Mouse (Mus musculus) MEL (cell line): ENCODE measurements around the gene Larp1b. TPM values are rescaled to one million over a fixed set of nuclear protein-coding genes. Genes with fewer than 3 reads are reported as not detected.
A peak's percentile ranks its signal among the peaks of the same experiment; 100 is the strongest.

Experiments used
- DNase-seq: peaks from one replicate; pipeline ENCODE4 v3.0.0; 2011; ENCODE audit warnings: low read depth, low spot score
- H3K27ac ChIP-seq: 2 replicates; pipeline ENCODE4 v1.5.1; 2012; ENCODE audit warnings: low read depth, mild to moderate bottlenecking, control low read depth, low read length, moderate library complexity; ENCODE audit not compliant: control insufficient read depth
- H3K27me3 ChIP-seq, 2 experiments: fragments of 150-350 bp in 1 of 2; sonication (generic) in 1 of 2; 2 replicates each; pipeline ENCODE4 v1.6.1; 2012; ENCODE audit warnings: low read length in 2 of 2, mild to moderate bottlenecking in 2 of 2, improper control_type of control experiment in 1 of 2, moderate library complexity in 1 of 2; ENCODE audit not compliant: insufficient read depth in 2 of 2, control insufficient read depth in 1 of 2
- H3K36me3 ChIP-seq, 2 experiments: 2 replicates each; pipeline ENCODE4 v1.6.1; 2012 to 2014; ENCODE audit warnings: low read length in 2 of 2, improper control_type of control experiment in 1 of 2, inconsistent platforms in 1 of 2, mild to moderate bottlenecking in 1 of 2; ENCODE audit not compliant: insufficient read depth in 2 of 2, control insufficient read depth in 1 of 2
- H3K4me1 ChIP-seq, 2 experiments: fragments of 150-350 bp in 1 of 2; sonication (generic) in 1 of 2; 2 replicates each; pipeline ENCODE4 v1.6.1; 2012; ENCODE audit warnings: low read length in 2 of 2, improper control_type of control experiment in 1 of 2, mild to moderate bottlenecking in 1 of 2; ENCODE audit not compliant: insufficient read depth in 2 of 2, control insufficient read depth in 1 of 2
- H3K4me3 ChIP-seq, 2 experiments: fragments of 150-350 bp in 1 of 2; sonication (generic) in 1 of 2; 2 replicates each; pipeline ENCODE4 v1.5.1; 2012; ENCODE audit warnings: low read depth in 2 of 2, low read length in 2 of 2, mild to moderate bottlenecking in 2 of 2, moderate library complexity in 2 of 2, control low read depth in 1 of 2, improper control_type of control experiment in 1 of 2; ENCODE audit not compliant: control insufficient read depth in 1 of 2, insufficient read depth in 1 of 2
- H3K79me2 ChIP-seq: 2 replicates; pipeline ENCODE4 v1.6.1; 2012; ENCODE audit warnings: mild to moderate bottlenecking, low read length, moderate library complexity; ENCODE audit not compliant: control insufficient read depth, poor library complexity, insufficient read depth
- H3K9ac ChIP-seq: 2 replicates; pipeline ENCODE4 v1.6.1; 2012; ENCODE audit warnings: low read depth, mild to moderate bottlenecking, control low read depth, low read length, moderate library complexity; ENCODE audit not compliant: control insufficient read depth, poor library complexity, severe bottlenecking
- H3K9me3 ChIP-seq: fragments of 150-350 bp; sonication (generic); replicated peaks from 2 replicates; pipeline ENCODE4 v1.6.1; 2012; ENCODE audit warnings: mild to moderate bottlenecking, low read length, improper control_type of control experiment, moderate library complexity; ENCODE audit not compliant: insufficient read depth
- BHLHE40 ChIP-seq: IDR thresholded peaks from 2 replicates; pipeline ENCODE4 v1.6.1; 2012; ENCODE audit warnings: low read depth, mild to moderate bottlenecking, inconsistent platforms, low read length, improper control_type of control experiment, borderline replicate concordance
- CHD1 ChIP-seq: IDR thresholded peaks from 2 replicates; pipeline ENCODE4 v1.6.1; 2012; ENCODE audit warnings: low read depth, mild to moderate bottlenecking, inconsistent platforms, low read length, improper control_type of control experiment
- ELF1 ChIP-seq: IDR thresholded peaks from 2 replicates; pipeline ENCODE4 v1.6.1; 2014; ENCODE audit warnings: low read depth, mild to moderate bottlenecking, inconsistent platforms, low read length, improper control_type of control experiment, moderate library complexity
- GABPA ChIP-seq: IDR thresholded peaks from 2 replicates; pipeline ENCODE4 v1.6.1; 2012; ENCODE audit warnings: low read depth, mild to moderate bottlenecking, inconsistent platforms, low read length, improper control_type of control experiment, moderate library complexity
- HCFC1 ChIP-seq: IDR thresholded peaks from 2 replicates; pipeline ENCODE4 v1.6.1; 2012; ENCODE audit warnings: low read depth, mild to moderate bottlenecking, inconsistent platforms, low read length, improper control_type of control experiment, moderate library complexity
- JUND ChIP-seq: IDR thresholded peaks from 2 replicates; pipeline ENCODE4 v1.6.1; 2011; ENCODE audit warnings: low read depth, mild to moderate bottlenecking, improper control_type of control experiment, low read length
- KAT2A ChIP-seq: conservative IDR thresholded peaks from 2 replicates; pipeline ENCODE4 v1.6.1; 2012; ENCODE audit warnings: low read depth, low read length, improper control_type of control experiment, inconsistent platforms
- MAFK ChIP-seq: IDR thresholded peaks from 2 replicates; pipeline ENCODE4 v1.6.1; 2011; ENCODE audit warnings: low read depth, mild to moderate bottlenecking, low read length, improper control_type of control experiment, borderline replicate concordance
- MEF2A ChIP-seq: IDR thresholded peaks from 2 replicates; pipeline ENCODE4 v1.6.1; 2014; ENCODE audit warnings: low read depth, mild to moderate bottlenecking, inconsistent platforms, low read length, improper control_type of control experiment; ENCODE audit not compliant: poor library complexity, insufficient replicate concordance, severe bottlenecking; ENCODE audit errors: extremely low read depth
- MXI1 ChIP-seq: IDR thresholded peaks from 2 replicates; pipeline ENCODE4 v1.6.1; 2011; ENCODE audit warnings: mild to moderate bottlenecking, low read depth, low read length, improper control_type of control experiment
- NRF1 ChIP-seq: IDR thresholded peaks from 2 replicates; pipeline ENCODE4 v1.6.1; 2014; ENCODE audit warnings: low read depth, mild to moderate bottlenecking, inconsistent platforms, low read length, improper control_type of control experiment, moderate library complexity; ENCODE audit not compliant: poor library complexity, insufficient read depth, severe bottlenecking
- POLR2A ChIP-seq, 2 experiments: IDR thresholded peaks; 2 replicates each; pipeline ENCODE4 v1.6.1; 2011 to 2012; ENCODE audit warnings: low read length in 2 of 2, mild to moderate bottlenecking in 2 of 2, control low read depth in 1 of 2, improper control_type of control experiment in 1 of 2, low read depth in 1 of 2, moderate library complexity in 1 of 2; ENCODE audit not compliant: control insufficient read depth in 1 of 2, insufficient read depth in 1 of 2, poor library complexity in 1 of 2
- POLR2AphosphoS2 ChIP-seq: IDR thresholded peaks from 2 replicates; pipeline ENCODE4 v1.6.1; 2011; ENCODE audit warnings: low read length, improper control_type of control experiment
- POLR2AphosphoS5 ChIP-seq: IDR thresholded peaks from 2 replicates; pipeline ENCODE4 v1.6.1; 2012; ENCODE audit warnings: low read depth, borderline replicate concordance, mild to moderate bottlenecking, inconsistent platforms, low read length, moderate library complexity, mixed read lengths
- RAD21 ChIP-seq: IDR thresholded peaks from 2 replicates; pipeline ENCODE4 v1.6.1; 2011; ENCODE audit warnings: mild to moderate bottlenecking, low read depth, low read length, improper control_type of control experiment
- RCOR1 ChIP-seq: IDR thresholded peaks from 2 replicates; pipeline ENCODE4 v1.6.1; 2012; ENCODE audit warnings: low read depth, mild to moderate bottlenecking, inconsistent platforms, low read length, improper control_type of control experiment
- SIN3A ChIP-seq: IDR thresholded peaks from 2 replicates; pipeline ENCODE4 v1.6.1; 2012; ENCODE audit warnings: low read length, improper control_type of control experiment, inconsistent platforms
- TBP ChIP-seq: IDR thresholded peaks from 2 replicates; pipeline ENCODE4 v1.8.0; 2011; ENCODE audit warnings: low read depth, low read length, improper control_type of control experiment
- UBTF ChIP-seq: IDR thresholded peaks from 2 replicates; pipeline ENCODE4 v1.6.1; 2012; ENCODE audit warnings: low read depth, mild to moderate bottlenecking, inconsistent platforms, low read length, improper control_type of control experiment, moderate library complexity, borderline replicate concordance; ENCODE audit not compliant: insufficient read depth
- USF1 ChIP-seq: IDR thresholded peaks from 2 replicates; pipeline ENCODE4 v1.6.1; 2014; ENCODE audit warnings: low read depth, mild to moderate bottlenecking, inconsistent platforms, low read length, improper control_type of control experiment, moderate library complexity
- ZKSCAN1 ChIP-seq: IDR thresholded peaks from 2 replicates; pipeline ENCODE4 v1.6.1; 2012; ENCODE audit warnings: low read depth, mild to moderate bottlenecking, inconsistent platforms, low read length, improper control_type of control experiment, moderate library complexity
- ZMIZ1 ChIP-seq: IDR thresholded peaks from 2 replicates; pipeline ENCODE4 v1.6.1; 2012; ENCODE audit warnings: low read depth, mild to moderate bottlenecking, inconsistent platforms, low read length, improper control_type of control experiment, moderate library complexity
- ZNF384 ChIP-seq: IDR thresholded peaks from 2 replicates; pipeline ENCODE4 v1.6.1; 2012; ENCODE audit warnings: low read depth, mild to moderate bottlenecking, inconsistent platforms, low read length, improper control_type of control experiment
- polyA plus RNA-seq, 2 experiments: library from polyadenylated mRNA; stranded (reverse) in 1 of 2; unstranded in 1 of 2; fragments of >175 nt in 1 of 2; fragments of >200 nt in 1 of 2; gene quantifications; 2 replicates each; pipeline versions ENCODE4 v1.2.1 to v1.2.4; 2012; ENCODE audit warnings: low replicate concordance in 2 of 2, low read depth in 1 of 2; ENCODE audit not compliant: insufficient read length in 2 of 2, insufficient read depth in 1 of 2, missing spikeins in 1 of 2
- total RNA-seq: library from RNA; depleted of rRNA; stranded (reverse); fragments of 300-350 nt; gene quantifications from 2 replicates; pipeline ENCODE4 v1.2.3, GENCODE M21; 2012

The Larp1b gene
- total and polyA plus RNA-seq, 3 experiments = 30.4 to 33.3 TPM; not detected in 1

GRCm38 (mm10) chr3:41084421-41084820 lies 134.8 kb downstream of the Larp1b start:
- no peak overlapping the region for H3K27ac ChIP-seq
- H3K79me2 ChIP-seq = peaks cover 22% of the 10 kb centered on the region
- H3K9me3 ChIP-seq = no peaks in the 10 kb centered on the region
- H3K27me3 ChIP-seq = no peaks in the 10 kb centered on the region
- H3K4me1 ChIP-seq = peaks cover 0 to 11% of the 10 kb centered on the region in 2 experiments; a peak in 3 of 4 replicates
- H3K4me3 ChIP-seq = peak overlapping the region; percentile 93; a peak in 3 of 4 replicates
- peaks cover 0 to 17% of the 10 kb centered on the region in 2 experiments; a peak in 2 of 4 replicates for H3K36me3 ChIP-seq
- no peak for DNase-seq
- H3K9ac ChIP-seq = peak overlapping the region; percentile 98
- no peak for TF ChIP-seq USF1
- TF ChIP-seq TBP = no peak
- no peak for TF ChIP-seq GABPA
- no peak for TF ChIP-seq HCFC1
- TF ChIP-seq MAFK = no peak
- TF ChIP-seq RAD21 = no peak
- no peak for TF ChIP-seq POLR2AphosphoS5
- TF ChIP-seq POLR2A (IDR thresholded peaks at IDR 0.05; ENCODE audit: control insufficient read depth in 1 of 2, insufficient read depth in 1 of 2, low read depth in 1 of 2, low read length in 2 of 2, poor library complexity in 1 of 2) = no peak
- TF ChIP-seq CHD1 = no peak
- no peak for TF ChIP-seq POLR2AphosphoS2
- TF ChIP-seq ZMIZ1 = no peak
- TF ChIP-seq KAT2A = no peak
- no peak for TF ChIP-seq SIN3A
- no peak for TF ChIP-seq JUND
- TF ChIP-seq ZNF384 = no peak
- no peak for TF ChIP-seq RCOR1
- TF ChIP-seq BHLHE40 = no peak
- TF ChIP-seq MXI1 = no peak
- TF ChIP-seq UBTF = no peak
- no peak for TF ChIP-seq ZKSCAN1

GRCm38 (mm10) chr3:41087071-41087470 lies 137.4 kb downstream of the Larp1b start:
- no peak overlapping the region for H3K27ac ChIP-seq
- H3K36me3 ChIP-seq = peaks cover 0 to 12% of the 10 kb centered on the region in 2 experiments; a peak in 2 of 4 replicates
- no peak for DNase-seq
- no peak overlapping the region for H3K9ac ChIP-seq
- no peak for TF ChIP-seq ZMIZ1
- no peak for TF ChIP-seq NRF1
- TF ChIP-seq ZKSCAN1 = no peak
- TF ChIP-seq MEF2A = no peak
- no peak for TF ChIP-seq SIN3A
- no peak for TF ChIP-seq ELF1
- TF ChIP-seq RCOR1 = no peak
- no peak for TF ChIP-seq POLR2AphosphoS5
- no peak for TF ChIP-seq JUND
- no peak for TF ChIP-seq KAT2A
- H3K27me3 ChIP-seq = no peaks in the 10 kb centered on the region
- H3K79me2 ChIP-seq = peaks cover 12% of the 10 kb centered on the region
- H3K9me3 ChIP-seq = no peaks in the 10 kb centered on the region
- H3K4me1 ChIP-seq = peaks cover 0 to 13% of the 10 kb centered on the region in 2 experiments; a peak in 3 of 4 replicates
- no peak overlapping the region for H3K4me3 ChIP-seq
